Mouse (Mus musculus) intestine, embryonic 14.5 days (tissue): ENCODE data around the gene Cdc42ep1. TPM values are rescaled to one million over a fixed set of nuclear protein-coding genes. Genes with fewer than 3 reads are reported as not detected.
A peak's percentile ranks its signal among the peaks of the same experiment; 100 is the strongest.
"Not testable (repeated sequence)": the region's sequence is repeated elsewhere in the genome, so short reads cannot be mapped to it uniquely, and the experiment has no call there.

ENCODE experiments used
- ATAC-seq: fragments of 200-750 bp; cut with Nextera tagmentation; replicated peaks from 2 replicates; pipeline ENCODE4 v1.8.0; 2017; ENCODE audit warnings: low read depth, moderate number of reproducible peaks, moderate TSS enrichment, moderate library complexity; ENCODE audit not compliant: low FRiP score, low TSS enrichment
- DNase-seq: peaks from one replicate; pipeline ENCODE4 v3.0.0-alpha.2; 2018; ENCODE audit warnings: low spot score
- H3K27ac ChIP-seq: fragments of 300-500 bp; sonication (generic); 2 replicates; pipeline ENCODE4 v1.5.1; 2014; ENCODE audit warnings: low read depth, mild to moderate bottlenecking, control low read depth
- H3K27me3 ChIP-seq: fragments of 300-500 bp; sonication (generic); replicated peaks from 2 replicates; pipeline ENCODE4 v1.6.1; 2014; ENCODE audit warnings: low read length, control low read depth; ENCODE audit not compliant: control insufficient read depth, insufficient read depth
- H3K36me3 ChIP-seq: fragments of 300-500 bp; sonication (generic); 2 replicates; pipeline ENCODE4 v1.6.1; 2014; ENCODE audit warnings: low read length, control low read depth; ENCODE audit not compliant: control insufficient read depth, insufficient read depth
- H3K4me1 ChIP-seq: fragments of 300-500 bp; sonication (generic); replicated peaks from 2 replicates; pipeline ENCODE4 v1.6.1; 2014; ENCODE audit warnings: low read length, control low read depth, mixed read lengths; ENCODE audit not compliant: control insufficient read depth, insufficient read depth
- H3K4me2 ChIP-seq: fragments of 300-500 bp; sonication (generic); 2 replicates; pipeline ENCODE4 v1.6.1; 2014; ENCODE audit warnings: low read length
- H3K4me3 ChIP-seq: fragments of 300-500 bp; sonication (generic); 2 replicates; pipeline ENCODE4 v1.5.1; 2014; ENCODE audit warnings: low read depth, low read length, control low read depth, mixed read lengths
- H3K9ac ChIP-seq: fragments of 300-500 bp; sonication (generic); 2 replicates; pipeline ENCODE4 v1.6.1; 2014; ENCODE audit warnings: mild to moderate bottlenecking, low read length
- H3K9me3 ChIP-seq: fragments of 300-500 bp; sonication (generic); 2 replicates; pipeline ENCODE4 v1.6.1; 2016; ENCODE audit warnings: low read length, control low read depth; ENCODE audit not compliant: control insufficient read depth
- WGBS: fragments of 180-500 bp; shearing (Covaris S2); extraction: QIAGEN DNeasy Blood & Tissue Kit; methylation state at CpG from one replicate; pipeline ENCODE4 v1.1.7; 2014; 5-methylcytosine and 5-hydroxymethylcytosine counted together
- polyA plus RNA-seq: library from polyadenylated mRNA; unstranded; fragments of >200 nt; fragmentation: Nextera tagmentation; extraction: Ambion mirVana; gene quantifications from 2 replicates; pipeline ENCODE4 v1.2.1, GENCODE M21; 2014

Cdc42ep1 gene
- polyA plus RNA-seq, 1 experiment from 2014 or later, result 45.7 TPM

DNA sequence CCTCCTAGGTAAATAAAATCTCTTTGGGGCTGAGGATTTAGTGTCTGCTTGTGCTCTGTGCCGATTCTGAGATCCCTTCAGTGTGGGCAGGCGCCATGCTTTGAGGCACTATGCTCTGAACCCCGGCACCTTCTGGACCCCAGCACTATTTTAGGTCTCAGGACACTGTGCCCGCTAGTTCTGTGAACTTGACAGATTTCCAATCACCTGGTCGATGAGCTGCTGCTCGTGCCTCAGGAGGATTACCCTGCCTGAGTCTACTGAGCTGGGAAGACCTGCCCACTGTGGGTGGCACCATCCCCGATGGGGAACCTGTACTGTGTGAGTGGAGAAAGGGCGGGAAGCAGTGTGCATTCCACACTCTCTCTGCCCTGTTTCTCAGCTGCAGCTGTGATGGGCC is 32.6 kb downstream of the Cdc42ep1 start:
- Histone ChIP-seq H3K4me3 (no peak overlapping the region), H3K36me3 (no peaks in the 10 kb centered on the region), H3K4me2 (no peak overlapping the region; the same call in 1 of the 2 replicates), H3K9me3 (no peaks in the 10 kb centered on the region), H3K27me3 (no peaks in the 10 kb centered on the region), H3K4me1 (peaks cover 32% of the 10 kb centered on the region), H3K27ac (peak overlapping the region; percentile 99; the same call in 1 of the 2 replicates), H3K9ac (no peak overlapping the region)
- 72% methylated on average over 8 of the region's 8 CpGs for WGBS
- no peak for DNase-seq
- no peak for ATAC-seq

DNA sequence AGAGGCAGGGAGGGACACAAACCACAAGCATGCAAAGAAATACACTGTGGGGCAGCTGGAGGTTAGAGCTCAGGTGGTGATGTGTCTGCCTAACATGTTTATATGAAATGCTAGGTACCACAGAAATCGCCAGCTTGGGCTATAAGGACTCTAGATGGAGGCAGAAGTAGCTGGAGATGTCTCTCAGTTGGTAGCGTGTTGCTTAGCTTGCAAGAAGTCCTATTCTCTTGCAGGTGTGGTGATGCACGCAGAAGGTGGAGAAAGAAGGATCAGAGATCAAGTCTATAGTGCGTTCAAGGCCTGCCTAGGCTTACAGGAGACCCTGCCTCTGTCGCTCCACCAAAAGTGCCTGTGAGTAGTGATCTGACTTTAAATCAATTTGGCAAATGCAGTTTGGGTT is 33.1 kb downstream of the Cdc42ep1 start:
- Histone ChIP-seq H3K27me3 (no peaks in the 10 kb centered on the region), H3K27ac (peak overlapping the region; percentile 99), H3K4me3 (no peak overlapping the region), H3K9ac (no peak overlapping the region), H3K4me1 (peaks cover 32% of the 10 kb centered on the region), H3K9me3 (no peaks in the 10 kb centered on the region), H3K4me2 (peak overlapping the region; percentile 79), H3K36me3 (peaks cover 2% of the 10 kb centered on the region; the same call in 1 of the 2 replicates)
- whole genome bisulfite sequencing, result 66% methylated on average over 5 of the region's 5 CpGs
- DNase-seq, result no peak
- no peak for ATAC-seq

DNA sequence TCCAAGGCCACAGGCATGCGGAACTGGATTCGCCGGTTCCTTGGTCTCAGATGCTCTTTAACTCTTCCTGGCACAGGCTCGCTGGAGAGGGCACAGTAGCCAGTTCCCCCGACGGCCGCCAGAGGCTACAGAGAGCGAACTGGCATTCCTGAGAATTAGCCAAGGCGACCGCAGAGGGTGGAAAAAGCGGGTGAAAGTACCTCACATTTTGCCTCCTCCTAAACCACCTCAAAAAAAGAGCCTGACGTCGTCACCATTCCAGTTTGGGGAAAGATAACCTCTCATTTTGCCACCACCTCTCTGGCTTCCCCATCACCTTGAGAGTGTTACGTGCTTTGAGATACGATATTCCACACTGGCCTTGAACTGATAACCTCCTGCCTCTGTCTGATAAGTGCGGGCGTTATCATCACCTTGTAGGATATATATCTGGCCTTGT is 33.9 kb downstream of the Cdc42ep1 start:
- Histone ChIP-seq H3K9ac (peak overlapping the region; percentile 84), H3K4me1 (peaks cover 32% of the 10 kb centered on the region), H3K27ac (peak overlapping the region; percentile 99), H3K36me3 (peaks cover 9% of the 10 kb centered on the region), H3K27me3 (no peaks in the 10 kb centered on the region), H3K4me3 (peak overlapping the region; percentile 71), H3K9me3 (no peaks in the 10 kb centered on the region), H3K4me2 (peak overlapping the region; percentile 79)
- WGBS, result 3% methylated on average over 17 of the region's 17 CpGs
- DNase-seq (peak; percentile 88), ATAC-seq (peak; percentile 32)

DNA sequence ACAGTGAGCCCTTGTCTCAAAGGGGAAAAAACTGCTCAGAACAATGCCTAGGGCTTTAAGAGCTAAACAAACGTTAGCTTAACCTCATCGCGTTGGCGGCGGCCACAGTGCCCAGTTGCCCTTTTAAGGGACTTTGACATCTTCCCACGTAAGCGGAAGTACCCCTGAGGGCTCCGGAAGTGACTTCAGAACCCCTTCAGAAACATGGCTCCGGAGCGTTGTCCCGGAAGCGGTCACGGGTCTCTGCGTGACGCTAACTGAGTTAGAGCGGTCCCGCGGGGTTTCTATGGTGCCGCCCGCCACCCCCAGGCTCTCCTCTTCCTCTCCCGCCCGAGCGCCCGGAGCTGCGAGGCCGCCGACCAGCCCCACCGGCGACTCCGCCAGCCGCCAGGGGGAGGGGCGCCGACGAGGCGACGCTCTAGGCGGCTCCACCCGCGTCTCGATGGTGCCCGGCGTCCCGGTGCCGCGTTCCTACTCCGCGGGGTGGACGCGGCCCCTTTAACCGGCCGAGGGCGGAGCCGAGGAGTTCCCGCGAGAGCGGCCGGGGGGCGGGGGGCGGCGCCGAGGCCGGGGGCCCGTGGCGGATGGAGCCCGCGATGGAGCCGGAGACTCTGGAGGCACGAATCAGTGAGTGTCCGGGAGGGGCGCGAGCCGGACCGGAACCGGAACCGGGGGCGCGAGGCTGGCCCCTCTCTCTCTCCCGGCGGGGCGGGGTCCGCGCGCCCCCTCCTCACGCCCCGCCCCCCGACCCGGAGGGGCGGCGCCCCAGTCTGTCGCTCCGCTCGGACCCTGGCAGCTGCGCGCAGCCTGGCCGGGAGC is 34.8 kb downstream of the Cdc42ep1 start, which contains the start of gene Gga1:
Gene Gga1, plus strand, starts transcription at position 200 of the 819 bp plus-strand sequence.
- Histone ChIP-seq H3K9me3 (no peaks in the 10 kb centered on the region), H3K9ac (peak within 1 kb of the TSS; percentile 84), H3K4me2 (peak within 1 kb of the TSS; percentile 79), H3K27ac (peak within 1 kb of the TSS; percentile 99), H3K36me3 (peaks cover 19% of the 10 kb centered on the region), H3K27me3 (no peaks in the 10 kb centered on the region), H3K4me3 (peak within 1 kb of the TSS; percentile 71), H3K4me1 (peaks cover 28% of the 10 kb centered on the region)
- ATAC-seq (peak; percentile 90), DNase-seq (peak; percentile 97)
- 1% methylated on average over 81 of the region's 95 CpGs for WGBS

DNA sequence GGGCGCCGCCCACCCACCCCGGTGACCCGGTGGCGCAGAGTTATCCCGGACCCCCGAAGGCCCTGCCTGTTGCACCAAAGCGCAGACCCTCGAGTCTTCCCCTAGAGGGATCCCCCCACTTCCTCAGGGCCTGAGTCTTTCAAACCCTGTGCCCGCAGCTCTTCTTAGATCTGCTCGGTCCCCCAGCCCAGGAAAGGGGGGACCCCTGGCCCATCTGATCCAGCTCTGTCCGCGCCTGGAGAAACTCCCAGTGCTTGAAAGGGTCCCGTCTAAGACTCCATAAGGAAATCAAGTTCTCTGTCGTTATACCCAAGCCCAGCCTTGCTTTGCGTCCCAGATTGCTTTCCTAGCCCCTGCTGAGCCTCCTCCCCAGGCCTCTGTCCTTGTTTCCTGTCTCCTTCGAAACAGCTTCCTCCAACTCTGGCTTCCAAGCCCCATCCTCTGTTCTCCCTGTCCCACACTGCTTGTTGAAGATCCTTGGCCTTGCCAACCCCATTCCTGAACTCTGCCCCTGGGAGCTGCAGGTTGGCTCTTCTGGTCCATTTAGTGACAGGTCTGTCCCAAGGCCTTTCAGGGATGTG is 35.5 kb downstream of the Cdc42ep1 start:
- Histone ChIP-seq H3K4me3 (peak overlapping the region; percentile 71), H3K4me1 (peaks cover 26% of the 10 kb centered on the region), H3K27me3 (no peaks in the 10 kb centered on the region), H3K4me2 (peak overlapping the region; percentile 79), H3K9me3 (no peaks in the 10 kb centered on the region), H3K27ac (peak overlapping the region; percentile 99), H3K36me3 (peaks cover 26% of the 10 kb centered on the region), H3K9ac (peak overlapping the region; percentile 84)
- ATAC-seq (peak; percentile 42; the same call in 1 of the 2 replicates), DNase-seq (no peak)
- WGBS, result 1% methylated on average over 17 of the region's 17 CpGs

DNA sequence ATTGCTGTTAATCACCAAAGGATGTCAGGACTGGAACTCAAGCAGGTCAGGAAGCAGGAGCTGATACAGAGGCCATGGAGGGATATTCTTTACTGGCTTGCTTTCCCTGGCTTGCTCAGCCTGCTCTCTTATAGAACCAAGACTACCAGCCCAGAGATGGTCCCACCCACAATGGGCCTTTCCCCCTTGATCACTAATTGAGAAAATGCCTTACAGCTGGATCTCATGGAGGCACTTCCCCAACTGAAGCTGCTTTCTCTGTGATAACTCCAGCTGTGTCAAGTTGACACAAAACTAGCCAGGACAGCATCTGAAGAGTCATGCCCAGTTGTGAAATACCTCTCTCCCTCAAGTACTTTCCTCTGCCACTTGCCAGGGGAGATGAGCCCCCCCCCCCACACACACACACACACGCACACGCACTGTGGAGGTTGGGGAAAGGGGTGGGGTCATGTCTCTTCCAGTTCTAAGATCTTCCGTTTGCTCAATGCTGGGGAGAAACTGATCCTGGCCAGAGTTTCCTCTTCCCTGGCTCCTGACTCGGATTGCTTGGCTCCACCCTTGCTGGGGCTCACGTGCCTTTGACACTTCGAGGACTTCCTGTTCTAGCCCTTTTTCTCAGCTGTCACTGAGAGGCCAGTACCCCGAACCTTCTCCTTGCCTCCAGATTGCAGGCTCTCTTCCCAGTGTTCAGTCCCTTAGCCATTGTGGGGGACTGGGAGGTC is 36.5 kb downstream of the Cdc42ep1 start:
- not testable (repeated sequence) for H3K27ac ChIP-seq

DNA sequence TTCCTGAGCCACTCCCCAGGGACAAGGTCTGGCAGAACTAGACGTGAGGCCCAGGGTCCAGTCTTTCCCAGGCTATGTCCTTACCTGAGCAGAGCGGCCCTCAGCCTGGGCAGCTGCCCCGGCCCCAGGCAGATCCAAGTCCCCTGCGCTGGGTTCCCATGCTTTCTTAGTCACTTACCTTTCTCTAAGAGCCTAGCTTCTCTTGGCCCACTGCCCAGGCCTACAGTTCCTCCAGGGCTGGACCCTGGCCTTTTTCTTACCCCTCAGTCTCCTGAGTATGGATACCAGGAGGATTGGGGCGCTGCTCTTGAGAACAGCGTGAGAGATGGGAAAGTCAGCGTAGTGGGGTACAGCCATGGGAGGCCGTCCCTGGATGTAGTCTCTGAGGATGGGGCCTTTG is 38.0 kb downstream of the Cdc42ep1 start:
- peaks cover 21% of the 10 kb centered on the region for H3K4me1 ChIP-seq
- 97% methylated on average over 8 of the region's 8 CpGs for WGBS
- DNase-seq (no peak), ATAC-seq (no peak)
- H3K9ac ChIP-seq, result no peak overlapping the region
- H3K4me2 ChIP-seq, result no peak overlapping the region
- no peaks in the 10 kb centered on the region for H3K27me3 ChIP-seq
- peaks cover 49% of the 10 kb centered on the region for H3K36me3 ChIP-seq
- H3K27ac ChIP-seq, result no peak overlapping the region; the same call in 1 of the 2 replicates
- H3K4me3 ChIP-seq, result no peak overlapping the region
- no peaks in the 10 kb centered on the region for H3K9me3 ChIP-seq

More for the DNA sequence above, 36.5 kb downstream of the Cdc42ep1 start:
- H3K9me3 ChIP-seq, H3K4me3 ChIP-seq, H3K27me3 ChIP-seq, DNase-seq, ATAC-seq, H3K9ac ChIP-seq: not testable (repeated sequence)
- peak overlapping the region; percentile 79; the same call in 1 of the 2 replicates for H3K4me2 ChIP-seq
- H3K4me1 ChIP-seq, result peaks cover 26% of the 10 kb centered on the region
- WGBS, result 32% methylated on average over 7 of the region's 7 CpGs
- H3K36me3 ChIP-seq, result peaks cover 36% of the 10 kb centered on the region

DNA sequence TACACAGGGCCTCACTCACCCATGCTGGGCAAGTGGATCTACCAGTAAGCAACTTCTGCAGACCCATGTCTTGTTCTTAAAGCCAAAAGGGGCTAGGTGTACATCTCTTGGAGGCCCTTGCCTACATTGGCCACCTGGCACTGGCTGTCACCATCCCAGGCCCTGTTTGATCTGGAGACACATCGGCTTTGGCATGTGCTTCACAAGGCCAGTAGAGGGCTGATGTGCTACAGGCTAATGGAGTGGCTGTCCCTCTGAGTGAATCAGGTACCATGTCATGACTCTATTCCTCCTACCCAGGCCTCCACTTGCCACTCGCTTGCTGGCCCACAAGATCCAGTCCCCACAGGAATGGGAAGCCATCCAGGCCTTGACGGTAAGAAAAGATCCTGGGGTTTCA is 39.4 kb downstream of the Cdc42ep1 start:
- no peak overlapping the region for H3K9ac ChIP-seq

More for the DNA sequence above, 39.4 kb downstream of the Cdc42ep1 start:
- Histone ChIP-seq H3K4me1 (peaks cover 17% of the 10 kb centered on the region), H3K27ac (no peak overlapping the region), H3K4me2 (no peak overlapping the region), H3K36me3 (peaks cover 63% of the 10 kb centered on the region), H3K9me3 (no peaks in the 10 kb centered on the region), H3K4me3 (no peak overlapping the region), H3K27me3 (no peaks in the 10 kb centered on the region)
- WGBS, result 82% methylated on average over 3 of the region's 3 CpGs
- ATAC-seq (no peak), DNase-seq (no peak)
